Comparison of ENCODE assay signal across 21 mouse cellular contexts in genomic region chr2:174121411-174121947, GRCm38 (mm10). TPM values are rescaled to one million over a fixed set of nuclear protein-coding genes. Genes with fewer than 3 reads are reported as not detected.
DNase-seq lines count a peak whose midpoint lies in the region; ATAC-seq lines count a peak whose summit lies in the region.
"Had no signal": no experiment of that assay in that cellular context is flagged by ENCODE, and none has a peak within 500 bp of the region (broad histone marks: within the 10 kb centered on the region; RNA-seq: fewer than 3 reads in every experiment).

No protein-coding gene starts in this region.

- peak; percentile 2 for DNase-seq in adrenal gland, postnatal 10 days
- DNase-seq in adrenal gland, postnatal 25 days, result no peak
- DNase-seq in kidney, postnatal 4 days, result peak; percentile 37 to 41
- no peak for DNase-seq in kidney, adult 18-20 months
- peak; percentile 8 for DNase-seq in neural tube, embryonic 11.5 days (ENCODE audit: low spot score)
- DNase-seq: adrenal gland, adult 8-10 months; cerebellum, adult 11-12 months; cerebellum, postnatal 25 days; thymus, adult 18-20 months had no signal

- H3K36me3 ChIP-seq in neural tube, embryonic 11.5 days (ENCODE audit: control insufficient read depth, insufficient read depth, low read length), result peaks cover 7% of the 10 kb centered on the region; the same call in 1 of the 2 replicates
- peaks cover 15% of the 10 kb centered on the region; the same call in 1 of the 2 replicates for H3K36me3 ChIP-seq in neural tube, embryonic 15.5 days
- peaks cover 36% of the 10 kb centered on the region for H3K36me3 ChIP-seq in stomach, embryonic 16.5 days (ENCODE audit: control insufficient read depth, insufficient read depth, low read length)

- no peaks in the 10 kb centered on the region for H3K9me3 ChIP-seq in neural tube, embryonic 11.5 days (ENCODE audit: control insufficient read depth, low read length)
- H3K9me3 ChIP-seq in neural tube, embryonic 15.5 days (replicated peaks), result no peaks in the 10 kb centered on the region
- H3K9me3 ChIP-seq in stomach, embryonic 16.5 days (replicated peaks; ENCODE audit: control insufficient read depth, low read length), result peaks cover 19% of the 10 kb centered on the region
- H3K9me3 ChIP-seq: liver, embryonic 15.5 days had no signal

- no peak for ATAC-seq in neural tube, embryonic 11.5 days (ENCODE audit: insufficient read depth, low FRiP score, low TSS enrichment)
- ATAC-seq in neural tube, embryonic 15.5 days (ENCODE audit: low FRiP score), result no peak
- ATAC-seq in stomach, embryonic 16.5 days (ENCODE audit: insufficient read depth, low FRiP score), result 0 out of 2 replicates have a peak, but pooled peaks have one; percentile 18
- ATAC-seq in activated CD4-positive, CD25-positive, alpha-beta regulatory T cell, adult 4 months, result no peak
- ATAC-seq: CD4-positive, CD25-positive, alpha-beta regulatory T cell, adult 4 months; forebrain, embryonic 13.5 days; inflammation-experienced regulatory T-cells, adult 6 months had no signal

- no peak overlapping the region for H3K4me3 ChIP-seq in neural tube, embryonic 11.5 days (ENCODE audit: low read depth, low read length)
- no peak overlapping the region for H3K4me3 ChIP-seq in neural tube, embryonic 15.5 days (replicated peaks)
- H3K4me3 ChIP-seq in stomach, embryonic 16.5 days (replicated peaks; ENCODE audit: low read length), result no peak overlapping the region
- H3K4me3 ChIP-seq: forebrain, embryonic 13.5 days; hindbrain, embryonic 12.5 days; left cerebral cortex, adult 2 months; liver, embryonic 15.5 days; midbrain, embryonic 10.5 days; neural tube, embryonic 13.5 days had no signal

- H3K27me3 ChIP-seq in neural tube, embryonic 11.5 days (ENCODE audit: control insufficient read depth, insufficient read depth, low read length), result no peaks in the 10 kb centered on the region
- H3K27me3 ChIP-seq in neural tube, embryonic 15.5 days (replicated peaks), result no peaks in the 10 kb centered on the region
- no peaks in the 10 kb centered on the region for H3K27me3 ChIP-seq in stomach, embryonic 16.5 days (ENCODE audit: control insufficient read depth, insufficient read depth, low read length)
- H3K27me3 ChIP-seq: forebrain, embryonic 13.5 days; hindbrain, embryonic 12.5 days; liver, embryonic 15.5 days; neural tube, embryonic 13.5 days had no signal

- H3K4me2 ChIP-seq in neural tube, embryonic 11.5 days (ENCODE audit: low read depth), result no peak overlapping the region
- no peak overlapping the region for H3K4me2 ChIP-seq in neural tube, embryonic 15.5 days
- H3K4me2 ChIP-seq in stomach, embryonic 16.5 days (ENCODE audit: low read depth, low read length), result no peak overlapping the region
- H3K4me2 ChIP-seq: forebrain, embryonic 13.5 days; hindbrain, embryonic 12.5 days; liver, embryonic 15.5 days; neural tube, embryonic 13.5 days had no signal

- H3K9ac ChIP-seq in neural tube, embryonic 11.5 days (ENCODE audit: low read length), result no peak overlapping the region
- H3K9ac ChIP-seq in neural tube, embryonic 15.5 days (replicated peaks), result no peak overlapping the region
- no peak overlapping the region for H3K9ac ChIP-seq in stomach, embryonic 16.5 days (ENCODE audit: low read length)
- H3K9ac ChIP-seq: forebrain, embryonic 13.5 days; hindbrain, embryonic 12.5 days; liver, embryonic 15.5 days; neural tube, embryonic 13.5 days had no signal

- peaks cover 4% of the 10 kb centered on the region for H3K4me1 ChIP-seq in neural tube, embryonic 11.5 days (ENCODE audit: control insufficient read depth, insufficient read depth, low read length)
- H3K4me1 ChIP-seq in neural tube, embryonic 15.5 days, result peaks cover 3% of the 10 kb centered on the region
- H3K4me1 ChIP-seq in stomach, embryonic 16.5 days (ENCODE audit: control insufficient read depth, insufficient read depth, low read length), result peaks cover 2% of the 10 kb centered on the region; the same call in 1 of the 2 replicates
- H3K4me1 ChIP-seq: liver, embryonic 15.5 days had no signal

- 82% methylated on average over 12 of the region's 12 CpGs for WGBS in neural tube, embryonic 11.5 days
- WGBS in neural tube, embryonic 15.5 days, result 86% methylated on average over 12 of the region's 12 CpGs
- 75% methylated on average over 12 of the region's 12 CpGs for WGBS in stomach, embryonic 16.5 days

- H3K27ac ChIP-seq in neural tube, embryonic 11.5 days (ENCODE audit: low read depth, low read length), result no peak overlapping the region
- no peak overlapping the region for H3K27ac ChIP-seq in neural tube, embryonic 15.5 days (replicated peaks)
- H3K27ac ChIP-seq in stomach, embryonic 16.5 days (ENCODE audit: low read length), result no peak overlapping the region
- H3K27ac ChIP-seq: forebrain, embryonic 13.5 days; hindbrain, embryonic 12.5 days; kidney, postnatal 0 days; left cerebral cortex, adult 2 months; liver, embryonic 15.5 days; midbrain, embryonic 10.5 days; neural tube, embryonic 13.5 days had no signal

RNA-seq across cellular contexts. Expression of gene Npepl1, which starts 11.3 kb away (rescaled TPM):
- 10 to 100 TPM; 67.9 to 82.2 TPM for total RNA-seq in adrenal gland, postnatal 10 days (2021)
- 65.3 and 71.0 TPM in 2 replicates for total RNA-seq in adrenal gland, postnatal 25 days (2021)
- polyA plus RNA-seq in neural tube, embryonic 11.5 days (2014; fragmentation: Nextera tagmentation; extraction: Ambion mirVana), result 43.2 and 44.1 TPM in 2 replicates
- polyA plus RNA-seq in neural tube, embryonic 15.5 days (2015; fragmentation: Nextera tagmentation; extraction: Ambion mirVana), result 14.1 and 26.0 TPM in 2 replicates
- polyA plus RNA-seq in stomach, embryonic 16.5 days (2015; fragmentation: Nextera tagmentation; extraction: Ambion mirVana), result 46.9 and 55.1 TPM in 2 replicates
- polyA plus RNA-seq in activated CD4-positive, CD25-positive, alpha-beta regulatory T cell, adult 4 months (2017; shearing (Covaris generic)), result 10 to 100 TPM; 18.9 to 20.9 TPM

RNA-seq across cellular contexts. Expression of gene Stx16, which starts 45.4 kb away (rescaled TPM):
- 10 to 100 TPM; 30.9 to 37.5 TPM for total RNA-seq in adrenal gland, postnatal 10 days (2021)
- total RNA-seq in adrenal gland, postnatal 25 days (2021), result 41.6 and 63.8 TPM in 2 replicates
- polyA plus RNA-seq in neural tube, embryonic 11.5 days (2014; fragmentation: Nextera tagmentation; extraction: Ambion mirVana), result 8.4 and 9.8 TPM in 2 replicates
- 10.4 and 10.9 TPM in 2 replicates for polyA plus RNA-seq in neural tube, embryonic 15.5 days (2015; fragmentation: Nextera tagmentation; extraction: Ambion mirVana)
- polyA plus RNA-seq in stomach, embryonic 16.5 days (2015; fragmentation: Nextera tagmentation; extraction: Ambion mirVana), result 12.8 and 14.8 TPM in 2 replicates
- polyA plus RNA-seq in activated CD4-positive, CD25-positive, alpha-beta regulatory T cell, adult 4 months (2017; shearing (Covaris generic)), result 10 to 100 TPM; 14.1 to 16.0 TPM

Comparison
In these comparisons a context has a peak if more than half of its experiments do, and no peak if none do; other contexts are left out.
1. DNase-seq: peak in adrenal gland, postnatal 10 days (single experiment), kidney, postnatal 4 days (2 of 2) and neural tube, embryonic 11.5 days (single experiment); none in adrenal gland, postnatal 25 days (single experiment) and kidney, adult 18-20 months (single experiment).